Mouse (Mus musculus) left cerebral cortex, adult 2 months (tissue): ENCODE measurements around the gene Sst. TPM values are rescaled to one million over a fixed set of nuclear protein-coding genes. Genes with fewer than 3 reads are reported as not detected.
"Not testable (repeated sequence)": the region's sequence is repeated elsewhere in the genome, so short reads cannot be mapped to it uniquely, and the experiment has no call there.

ENCODE experiments used
- DNase-seq, 2 experiments: peaks; one replicate each; pipeline ENCODE4 v3.0.0; 2021 to 2022; ENCODE audit warnings: low spot score in 2 of 2, mixed read lengths in 1 of 2; ENCODE audit errors: extremely low spot score in 1 of 2
- H3K27ac ChIP-seq: fragments of 200-600 bp; 2 replicates; pipeline ENCODE4 v1.8.1; 2022
- H3K4me3 ChIP-seq: fragments of 200-600 bp; 2 replicates; pipeline ENCODE4 v1.8.1; 2022
- CTCF ChIP-seq: fragments of 200-600 bp; IDR thresholded peaks from 2 replicates; pipeline ENCODE4 v1.8.1; 2022; ENCODE audit warnings: antibody characterized with exemption, mild to moderate bottlenecking, moderate library complexity
- intact Hi-C: fragments of 180-260 bp; cut with DNase I; formaldehyde crosslinking; loops from one replicate; pipeline ENCODE4 v1.15.1; 2025
- long read RNA-seq, 2 experiments: library from polyadenylated mRNA; stranded (forward); transcript quantifications; one replicate each; pipeline ENCODE4 v2.0.0; 2021; ENCODE audit warnings: borderline mapping rate in 2 of 2
- total RNA-seq, 2 experiments: library from RNA; stranded (reverse); gene quantifications; 2 replicates each; pipeline ENCODE4 v1.2.3; 2021

Gene Sst
- total RNA-seq: 100 to 1,000 TPM; 432 to 438 TPM
- long read RNA-seq, experiment 1, transcript Sst-201 (2 exons, 721 nt): major isoform, 37 of 48 reads
- long read RNA-seq, experiment 1, partial matches to known transcripts: 10 of 48 reads
- long read RNA-seq, experiment 1, other reads (novel, unspliced or antisense): 1 of 48 reads
- long read RNA-seq, experiment 2, transcript Sst-201 (2 exons, 721 nt): major isoform, 25 of 36 reads
- long read RNA-seq, experiment 2, partial matches to known transcripts: 10 of 36 reads
- long read RNA-seq, experiment 2, other reads (novel, unspliced or antisense): 1 of 36 reads

DNA sequence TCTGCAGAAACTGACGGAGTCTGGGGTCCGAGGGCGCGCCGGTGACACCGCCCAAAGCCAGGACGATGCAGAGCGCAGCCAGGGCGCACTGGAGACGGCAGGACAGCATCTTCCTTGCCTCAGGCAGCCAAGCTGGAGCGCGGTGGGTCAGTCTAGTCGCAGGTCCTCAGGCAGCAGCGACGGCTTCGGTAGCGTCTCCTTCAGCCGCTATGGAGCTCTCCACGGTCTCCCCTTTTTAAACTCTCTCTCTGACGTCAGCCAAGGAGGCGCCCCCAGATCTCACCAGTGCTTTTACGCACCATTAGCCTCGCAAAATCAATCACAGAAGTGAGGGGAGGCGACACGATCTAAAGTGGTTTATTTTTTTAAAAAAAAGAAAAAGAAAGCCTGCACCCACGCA, at the start of gene Sst:
Gene Sst, minus strand, starts transcription at position 323 of the 400 bp plus-strand sequence.
- DNase-seq: no peak
- intact Hi-C loops: no loop called here
- Histone ChIP-seq H3K4me3 (peak within 1 kb of the TSS; percentile 13; the same call in 1 of the 2 replicates), H3K27ac (no peak within 1 kb of the TSS)
- TF ChIP-seq CTCF: no peak

GRCm38 (mm10) chr16:23934397-23934796, 43.6 kb upstream of the Sst start:
- H3K4me3 ChIP-seq: no peak overlapping the region
- intact Hi-C loops: no loop called here
- DNase-seq: no peak
- no peak overlapping the region for H3K27ac ChIP-seq
- TF ChIP-seq CTCF: no peak

GRCm38 (mm10) chr16:23932294-23932693, 41.5 kb upstream of the Sst start, which contains the start of gene Rtp2:
Gene Rtp2 (minus strand): TSS chr16:23932394.
- no peak within 1 kb of the TSS for H3K27ac ChIP-seq
- no peak for TF ChIP-seq CTCF
- no peak for DNase-seq
- no peak within 1 kb of the TSS for H3K4me3 ChIP-seq
- intact Hi-C loops: no loop called here

DNA sequence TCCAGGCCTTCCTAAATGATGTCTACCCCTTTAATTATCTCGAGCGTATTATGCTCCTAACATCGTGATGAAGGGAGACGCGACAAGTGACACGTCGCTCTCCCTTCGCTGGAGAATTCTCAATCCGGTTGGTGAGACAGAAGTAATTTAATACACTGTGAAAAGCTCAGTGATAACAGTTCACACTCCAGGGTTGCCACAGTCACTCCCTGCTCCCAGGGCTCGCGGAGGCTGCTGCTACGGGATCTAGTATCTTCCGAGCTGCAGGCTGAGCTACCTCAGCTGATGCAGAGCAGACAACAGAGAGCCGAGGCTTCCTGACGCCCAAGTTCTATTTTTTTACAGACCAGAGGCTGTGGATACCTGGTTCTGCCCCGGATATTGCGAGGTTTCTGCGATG, 40.5 kb upstream of the Sst start:
- DNase-seq: no peak
- intact Hi-C loops: no loop called here
- Histone ChIP-seq H3K27ac (no peak overlapping the region), H3K4me3 (no peak overlapping the region)
- no peak for TF ChIP-seq CTCF

DNA sequence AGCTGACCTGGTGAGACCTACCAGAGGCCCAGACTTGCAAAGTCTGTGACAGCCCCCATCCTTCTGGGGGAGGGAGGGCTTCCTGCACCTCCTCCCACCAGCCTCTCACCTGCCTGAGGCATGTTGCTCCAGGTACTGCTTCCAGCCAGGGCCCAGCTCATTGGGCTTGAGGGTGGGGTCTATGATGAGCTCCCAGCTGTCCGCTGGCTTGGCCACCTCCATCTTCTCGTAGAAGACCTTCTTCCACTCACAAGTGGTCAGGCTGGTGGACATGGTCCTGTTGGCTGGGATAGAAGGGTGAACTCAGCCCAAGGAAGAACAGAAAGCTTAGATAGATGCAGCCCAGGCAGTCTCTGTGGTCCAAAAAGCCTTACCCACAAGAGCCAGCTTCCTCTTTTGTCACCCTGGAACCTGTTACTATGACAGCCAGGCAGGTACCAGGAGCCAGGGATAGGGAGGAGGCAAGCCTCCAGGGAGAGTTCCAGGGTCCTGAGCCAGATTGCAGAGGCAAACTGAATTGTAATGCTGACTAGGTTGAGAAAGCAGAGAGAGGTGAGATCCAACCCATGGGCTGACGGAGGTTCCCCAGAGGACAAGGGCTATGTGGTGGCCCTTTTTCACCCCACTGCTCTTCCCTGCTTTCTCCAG, 39.8 kb upstream of the Sst start:
- H3K4me3 ChIP-seq: no peak overlapping the region
- DNase-seq: no peak
- no peak for TF ChIP-seq CTCF
- no peak overlapping the region for H3K27ac ChIP-seq
- intact Hi-C loops: no loop called here

DNA sequence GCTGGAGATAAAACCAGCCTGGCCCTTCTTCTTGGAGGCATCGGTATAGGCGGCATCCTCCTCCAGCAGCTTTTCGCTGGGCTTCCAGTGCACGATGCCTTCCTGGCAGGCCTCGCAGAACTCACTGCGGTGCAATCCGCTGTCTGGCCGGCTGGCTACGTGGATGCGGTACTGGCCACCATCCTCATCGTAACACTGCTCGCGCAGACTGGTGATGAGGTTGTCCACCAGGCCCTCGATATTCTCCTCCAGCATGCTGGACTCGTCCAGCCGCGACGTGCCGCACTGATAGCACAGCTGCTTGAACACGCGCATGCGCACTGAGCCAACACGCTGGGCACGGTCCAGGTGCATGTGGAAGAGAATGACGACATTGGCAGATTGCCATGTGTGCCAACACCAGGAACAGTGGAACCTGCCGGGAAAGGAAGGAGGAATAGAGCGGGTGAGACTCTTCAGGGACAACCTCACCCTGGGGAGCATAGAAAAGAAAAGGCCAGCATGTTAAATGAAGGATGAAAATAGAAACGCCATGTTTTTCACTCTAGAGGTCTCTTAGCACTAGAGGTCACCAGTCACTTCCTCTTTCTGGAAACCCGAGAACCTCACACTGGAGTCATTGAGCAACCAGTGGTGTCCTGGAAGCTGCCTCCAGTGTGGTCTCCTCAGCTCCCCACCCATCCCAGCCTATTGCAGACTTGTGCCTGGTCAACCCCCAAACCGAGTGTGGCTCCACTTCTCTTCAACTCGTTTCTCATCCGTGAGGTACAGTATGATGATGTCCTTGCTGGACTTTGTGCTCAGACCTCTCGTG, 36.8 kb upstream of the Sst start:
- Histone ChIP-seq H3K27ac (no peak overlapping the region), H3K4me3 (no peak overlapping the region)
- DNase-seq: no peak
- TF ChIP-seq CTCF: no peak
- intact Hi-C loops: no loop called here

DNA sequence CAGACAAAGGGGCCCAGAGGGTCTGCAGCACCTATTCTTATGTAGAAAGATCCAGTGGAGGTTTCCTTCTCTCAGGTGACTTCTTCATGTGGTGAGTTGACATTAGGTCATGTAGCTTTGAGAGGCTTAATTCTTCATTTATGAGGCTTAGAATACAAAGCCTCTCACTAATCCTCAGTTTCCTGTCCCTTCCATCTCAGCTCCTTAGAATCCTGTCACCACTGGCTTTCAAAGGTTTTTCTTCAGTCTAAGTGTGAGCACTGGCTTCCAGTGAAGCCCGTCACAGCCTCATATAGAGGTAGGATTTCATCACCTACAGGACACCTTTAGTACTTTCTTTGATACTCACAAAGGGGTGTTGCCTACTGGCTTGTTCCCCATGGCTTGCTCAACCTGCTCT, 32.1 kb upstream of the Sst start:
- no peak for TF ChIP-seq CTCF
- Histone ChIP-seq H3K4me3 (no peak overlapping the region), H3K27ac (no peak overlapping the region)
- intact Hi-C loops: no loop called here
- no peak for DNase-seq

DNA sequence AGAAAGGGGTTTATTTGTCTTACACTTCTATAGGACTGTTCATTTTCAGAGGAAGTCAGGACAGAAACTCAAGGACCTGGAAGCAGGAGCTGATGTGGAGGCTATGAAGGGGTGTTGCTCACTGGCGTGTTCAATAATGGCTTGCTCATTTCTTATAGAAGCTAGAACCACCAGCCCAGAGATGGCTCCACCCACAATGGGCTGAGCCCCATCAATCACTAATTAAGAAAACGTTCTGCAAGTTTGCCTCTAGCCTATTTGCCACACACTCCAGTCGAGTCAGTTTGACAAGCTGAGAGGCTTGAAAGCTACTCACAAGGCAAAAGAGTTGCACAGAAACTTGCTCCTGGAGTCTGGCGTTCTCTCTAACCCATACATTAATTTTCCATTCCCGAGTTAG, 30.9 kb upstream of the Sst start:
- H3K4me3 ChIP-seq: no peak overlapping the region
- no peak for DNase-seq
- H3K27ac ChIP-seq: no peak overlapping the region
- intact Hi-C loops: no loop called here
- no peak for TF ChIP-seq CTCF

DNA sequence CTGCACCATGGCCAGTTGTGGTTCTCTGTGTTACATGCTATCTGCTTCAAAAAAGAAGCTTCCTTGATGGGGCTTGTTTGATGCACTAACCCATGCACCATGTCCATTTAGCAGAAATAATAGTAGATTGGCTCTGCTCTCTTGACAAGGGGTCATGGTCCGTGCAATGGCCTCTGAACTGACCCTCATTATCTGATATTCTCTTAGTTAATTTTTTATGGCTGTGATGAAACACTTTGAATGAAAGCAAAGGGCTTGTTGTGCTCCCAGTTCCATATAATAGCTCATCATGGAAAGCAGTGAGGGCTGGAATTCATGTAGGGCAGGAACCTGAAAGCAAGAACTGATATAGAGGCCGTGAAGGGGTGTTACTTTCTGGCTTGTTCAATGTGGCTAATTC, 28.7 kb upstream of the Sst start:
- no peak overlapping the region for H3K27ac ChIP-seq
- no peak overlapping the region for H3K4me3 ChIP-seq
- no peak for TF ChIP-seq CTCF
- DNase-seq: no peak
- intact Hi-C loops: no loop called here

GRCm38 (mm10) chr16:23913401-23913800, 22.6 kb upstream of the Sst start:
- intact Hi-C loops: no loop called here
- TF ChIP-seq CTCF: no peak
- Histone ChIP-seq H3K27ac (no peak overlapping the region), H3K4me3 (no peak overlapping the region)
- no peak for DNase-seq

GRCm38 (mm10) chr16:23912741-23913140, 22.0 kb upstream of the Sst start:
- no peak for TF ChIP-seq CTCF
- H3K27ac ChIP-seq: no peak overlapping the region
- intact Hi-C loops: no loop called here
- H3K4me3 ChIP-seq: no peak overlapping the region
- DNase-seq: no peak

- DNase-seq, H3K4me3 ChIP-seq, H3K27ac ChIP-seq, intact Hi-C loops: not testable (repeated sequence)
Observed at GRCm38 (mm10) chr16:23909015-23909354, 18.2 kb upstream of the Sst start.

DNA sequence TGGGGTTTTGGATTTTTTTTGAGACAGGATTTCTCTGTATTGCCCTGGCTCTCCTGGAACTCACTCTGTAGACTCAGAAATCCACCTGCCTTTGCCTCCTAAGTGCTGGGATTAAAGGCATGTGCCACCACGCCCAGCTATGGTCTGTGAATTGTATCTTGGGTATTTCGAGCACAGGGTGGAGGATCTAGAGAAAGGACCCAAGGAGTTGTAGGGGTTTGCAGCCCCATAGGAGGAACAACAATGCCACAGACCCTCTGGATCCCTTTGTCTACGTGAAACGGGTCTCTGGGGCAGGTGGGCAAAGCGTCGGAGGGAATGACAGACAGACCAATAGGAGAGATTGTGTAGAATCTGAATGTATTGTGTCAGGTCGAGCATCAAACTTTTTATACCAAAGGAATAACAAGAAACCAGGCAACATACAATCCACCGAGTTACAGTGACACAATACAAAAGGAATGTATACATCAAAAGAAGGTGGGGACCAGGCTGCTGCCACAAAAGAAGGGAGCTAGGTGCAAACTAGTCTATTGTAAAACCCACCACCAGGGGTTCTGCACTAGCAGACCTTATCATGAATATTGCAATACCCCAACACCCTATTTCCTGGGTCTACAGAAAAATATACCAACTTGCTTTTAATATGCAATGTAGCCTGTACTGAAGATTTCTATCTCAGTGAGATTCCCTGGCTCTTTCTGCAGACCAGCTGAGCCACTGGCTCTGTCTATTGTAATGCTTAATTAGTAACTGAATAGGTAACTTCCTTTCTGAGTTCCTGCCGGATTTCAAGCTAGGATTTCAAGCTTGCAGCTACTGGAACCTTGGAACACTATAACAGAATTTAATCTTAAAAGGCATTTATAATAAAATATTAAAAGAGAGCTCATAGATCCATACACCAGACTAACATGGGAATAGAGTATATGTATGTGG, 17.6 kb upstream of the Sst start:
- intact Hi-C loops, DNase-seq, H3K4me3 ChIP-seq, H3K27ac ChIP-seq: not testable (repeated sequence)

DNA sequence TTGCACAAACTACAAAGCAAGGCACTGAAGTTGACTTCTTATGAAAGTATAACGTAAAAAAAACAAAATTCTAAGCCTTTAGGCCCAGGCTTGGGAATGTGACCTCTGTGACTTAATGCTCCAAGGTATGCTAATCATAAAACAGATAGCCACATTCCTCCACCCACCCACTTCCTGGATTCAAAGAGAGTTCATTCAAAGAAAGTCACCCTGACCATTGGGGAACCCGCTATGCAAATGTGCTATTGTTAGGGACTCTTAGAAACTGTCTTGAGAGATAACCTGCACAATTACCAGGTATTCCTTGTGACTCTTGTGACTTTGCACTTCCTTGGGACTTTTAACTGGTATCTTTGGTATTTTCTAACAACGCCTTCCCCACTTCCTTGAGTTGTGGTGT, 15.8 kb upstream of the Sst start:
- DNase-seq, intact Hi-C loops, H3K27ac ChIP-seq, H3K4me3 ChIP-seq: not testable (repeated sequence)
